Comparison of ENCODE assay signal across 24 mouse cellular contexts in genomic region chr11:27070381-27070780, GRCm38 (mm10).
"Had no signal": no experiment of that assay in that cellular context is flagged by ENCODE, and none has a peak within 500 bp of the region (broad histone marks: within the 10 kb centered on the region; RNA-seq: fewer than 3 reads in every experiment).

No protein-coding gene starts in this region.

- H3K4me1 ChIP-seq: limb, embryonic 12.5 days; limb, embryonic 15.5 days; lung, embryonic 15.5 days; megakaryocyte, embryonic 14.5 days; midbrain, embryonic 10.5 days; midbrain, embryonic 13.5 days; neural tube, embryonic 13.5 days had no signal

- H3K9ac ChIP-seq: limb, embryonic 12.5 days; limb, embryonic 15.5 days; liver, embryonic 14.5 days; liver, postnatal 0 days; lung, embryonic 15.5 days; midbrain, embryonic 13.5 days; neural tube, embryonic 13.5 days had no signal

- H3K9me3 ChIP-seq: limb, embryonic 12.5 days; limb, embryonic 15.5 days; lung, embryonic 15.5 days; megakaryocyte, embryonic 14.5 days; midbrain, embryonic 10.5 days; midbrain, embryonic 13.5 days; neural tube, embryonic 13.5 days had no signal

- H3K27me3 ChIP-seq: limb, embryonic 12.5 days; limb, embryonic 15.5 days; lung, embryonic 15.5 days; megakaryocyte, embryonic 14.5 days; midbrain, embryonic 13.5 days; neural tube, embryonic 13.5 days had no signal

- H3K36me3 ChIP-seq: limb, embryonic 12.5 days; limb, embryonic 15.5 days; lung, embryonic 15.5 days; midbrain, embryonic 10.5 days; midbrain, embryonic 13.5 days; neural tube, embryonic 13.5 days had no signal

- ATAC-seq: intestine, embryonic 16.5 days; liver, postnatal 0 days; midbrain, embryonic 13.5 days; midbrain, embryonic 16.5 days had no signal

- DNase-seq: kidney, adult 18-20 months; kidney, adult 9 months; kidney, postnatal 14 days; kidney, postnatal 4 days; left cerebral cortex, postnatal 4 days; liver, postnatal 0 days; lung, postnatal 10 days; lung, postnatal 36 days; thymus, adult 2 months; thymus, postnatal 14 days; thymus, postnatal 4 days had no signal

- H3K27ac ChIP-seq: limb, embryonic 12.5 days; limb, embryonic 15.5 days; liver, embryonic 14.5 days; lung, embryonic 15.5 days; midbrain, embryonic 10.5 days; midbrain, embryonic 13.5 days; neural tube, embryonic 13.5 days; stomach, postnatal 0 days had no signal

- H3K4me2 ChIP-seq: limb, embryonic 12.5 days; limb, embryonic 15.5 days; liver, embryonic 11.5 days; lung, embryonic 15.5 days; midbrain, embryonic 13.5 days; neural tube, embryonic 13.5 days had no signal

- H3K4me3 ChIP-seq: limb, embryonic 12.5 days; limb, embryonic 15.5 days; lung, embryonic 15.5 days; megakaryocyte, embryonic 14.5 days; midbrain, embryonic 10.5 days; midbrain, embryonic 13.5 days; myocyte; neural tube, embryonic 13.5 days had no signal
